Mouse (Mus musculus) kidney, postnatal 10 days (tissue): Measurements from ENCODE around the gene Antxr1.

ENCODE experiments used
- DNase-seq: peaks from one replicate; pipeline ENCODE4 v3.0.0; 2021; ENCODE audit warnings: mixed read lengths

Antxr1 gene

GRCm38 (mm10) chr6:87133966-87134546, 201.6 kb downstream of the Antxr1 start:
- no peak for DNase-seq

GRCm38 (mm10) chr6:87133520-87133919, 202.1 kb downstream of the Antxr1 start:
- no peak for DNase-seq

GRCm38 (mm10) chr6:87131078-87131477, 204.5 kb downstream of the Antxr1 start:
- no peak for DNase-seq

GRCm38 (mm10) chr6:87130628-87131027, 205.0 kb downstream of the Antxr1 start:
- DNase-seq = no peak

- DNase-seq = no peak
Observed at GRCm38 (mm10) chr6:87129861-87130260, 205.8 kb downstream of the Antxr1 start.

- DNase-seq = no peak
Observed at GRCm38 (mm10) chr6:87127049-87127753, 208.4 kb downstream of the Antxr1 start.

- no peak for DNase-seq
Observed at GRCm38 (mm10) chr6:87123973-87124372, 211.6 kb downstream of the Antxr1 start.

- DNase-seq = no peak
Observed at GRCm38 (mm10) chr6:87123406-87123805, 212.2 kb downstream of the Antxr1 start.

- DNase-seq = no peak
Observed at GRCm38 (mm10) chr6:87121961-87122360, 213.7 kb downstream of the Antxr1 start.

- no peak for DNase-seq
Observed at GRCm38 (mm10) chr6:87120661-87121060, 215.0 kb downstream of the Antxr1 start.

GRCm38 (mm10) chr6:87119975-87120374, 215.6 kb downstream of the Antxr1 start:
- DNase-seq = no peak

GRCm38 (mm10) chr6:87119066-87119837, 216.4 kb downstream of the Antxr1 start:
- no peak for DNase-seq

- no peak for DNase-seq
Observed at GRCm38 (mm10) chr6:87116596-87116995, 219.0 kb downstream of the Antxr1 start.

GRCm38 (mm10) chr6:87115981-87116380, 219.6 kb downstream of the Antxr1 start:
- no peak for DNase-seq

- no peak for DNase-seq
Observed at GRCm38 (mm10) chr6:87112125-87112524, 223.5 kb downstream of the Antxr1 start.

- DNase-seq = no peak
Observed at GRCm38 (mm10) chr6:87111493-87111892, 224.1 kb downstream of the Antxr1 start.

- DNase-seq = no peak
Observed at GRCm38 (mm10) chr6:87104123-87104796, 231.4 kb downstream of the Antxr1 start, which contains the start of gene D6Ertd527e. D6Ertd527e (plus strand) TSS chr6:87104746.

- DNase-seq = no peak
Observed at GRCm38 (mm10) chr6:87103314-87103713, 232.3 kb downstream of the Antxr1 start.

GRCm38 (mm10) chr6:87102421-87102911, 233.2 kb downstream of the Antxr1 start:
- peak; percentile 27 for DNase-seq

- DNase-seq = no peak
Observed at GRCm38 (mm10) chr6:87101955-87102353, 233.7 kb downstream of the Antxr1 start.

- peak; percentile 94 for DNase-seq
Observed at GRCm38 (mm10) chr6:87101281-87101954, 234.2 kb downstream of the Antxr1 start.

GRCm38 (mm10) chr6:87100297-87101020, 235.2 kb downstream of the Antxr1 start:
- no peak for DNase-seq
